Mouse (Mus musculus) limb, embryonic 14.5 days (tissue): ENCODE data around the gene Iqsec1. TPM values are rescaled to one million over a fixed set of nuclear protein-coding genes. Genes with fewer than 3 reads are reported as not detected.

Experiments
- ATAC-seq: fragments of 200-750 bp; cut with Nextera tagmentation; 2 replicates; pipeline ENCODE4 v1.8.0; 2017; ENCODE audit warnings: low read depth, moderate number of reproducible peaks, moderate TSS enrichment; ENCODE audit not compliant: low FRiP score
- DNase-seq: peaks from one replicate; pipeline ENCODE4 v3.0.0-alpha.2; 2015; ENCODE audit warnings: low spot score
- H3K27ac ChIP-seq: fragments of 300-500 bp; sonication (generic); replicated peaks from 2 replicates; pipeline ENCODE4 v1.5.1; 2014; ENCODE audit warnings: low read depth, mild to moderate bottlenecking, low read length, moderate library complexity, mixed read lengths
- H3K27me3 ChIP-seq: fragments of 300-500 bp; sonication (generic); 2 replicates; pipeline ENCODE4 v1.6.1; 2014; ENCODE audit warnings: low read length, mixed read lengths; ENCODE audit not compliant: control insufficient read depth, insufficient read depth
- H3K36me3 ChIP-seq: fragments of 300-500 bp; sonication (generic); 2 replicates; pipeline ENCODE4 v1.6.1; 2014; ENCODE audit warnings: mild to moderate bottlenecking, low read length, moderate library complexity, mixed read lengths; ENCODE audit not compliant: control insufficient read depth, insufficient read depth
- H3K4me1 ChIP-seq: fragments of 300-500 bp; sonication (generic); 2 replicates; pipeline ENCODE4 v1.6.1; 2014; ENCODE audit warnings: antibody characterized with exemption, low read length, mixed read lengths; ENCODE audit not compliant: control insufficient read depth, insufficient read depth
- H3K4me2 ChIP-seq: fragments of 300-500 bp; sonication (generic); replicated peaks from 2 replicates; pipeline ENCODE4 v1.6.1; 2014; ENCODE audit warnings: low read depth, mild to moderate bottlenecking, low read length, moderate library complexity; ENCODE audit not compliant: severe bottlenecking
- H3K4me3 ChIP-seq: fragments of 300-500 bp; sonication (generic); replicated peaks from 2 replicates; pipeline ENCODE4 v1.5.1; 2014; ENCODE audit warnings: low read length
- H3K9ac ChIP-seq: fragments of 300-500 bp; sonication (generic); 2 replicates; pipeline ENCODE4 v1.6.1; 2014; ENCODE audit warnings: mild to moderate bottlenecking, low read depth, low read length, moderate library complexity; ENCODE audit not compliant: severe bottlenecking
- H3K9me3 ChIP-seq: fragments of 300-500 bp; sonication (generic); 2 replicates; pipeline ENCODE4 v1.6.1; 2016; ENCODE audit warnings: low read length; ENCODE audit not compliant: control insufficient read depth
- POLR2A ChIP-seq: fragments of 200-500 bp; IDR thresholded peaks from 2 replicates; pipeline ENCODE4 v1.8.0; 2012; ENCODE audit warnings: inconsistent platforms, mild to moderate bottlenecking, moderate library complexity, borderline replicate concordance; ENCODE audit not compliant: insufficient read depth, insufficient read length; ENCODE audit errors: extremely low read depth
- WGBS: fragments of 180-500 bp; shearing (Covaris S2); extraction: QIAGEN DNeasy Blood & Tissue Kit; methylation state at CpG from one replicate; pipeline ENCODE4 v1.1.7; 2014; 5-methylcytosine and 5-hydroxymethylcytosine counted together
- polyA plus RNA-seq, 2 experiments: library from polyadenylated mRNA; depleted of rRNA in 1 of 2; stranded (reverse) in 1 of 2; unstranded in 1 of 2; fragments of >200 nt; fragmentation: Nextera tagmentation in 1 of 2; extraction: Ambion mirVana in 1 of 2; gene quantifications; 2 replicates each; pipeline versions ENCODE4 v1.2.1 to v1.2.3; 2012 to 2014

The Iqsec1 gene
- polyA plus RNA-seq, 2 experiments, result 17.3 to 58.2 TPM

GRCm38 (mm10) chr6:90880404-90880803 lies 108.1 kb downstream of the Iqsec1 start:
- Histone ChIP-seq H3K4me3 (no peak overlapping the region), H3K4me1 (no peaks in the 10 kb centered on the region), H3K27ac (no peak overlapping the region), H3K9ac (no peak overlapping the region), H3K4me2 (no peak overlapping the region), H3K9me3 (no peaks in the 10 kb centered on the region), H3K27me3 (no peaks in the 10 kb centered on the region), H3K36me3 (no peaks in the 10 kb centered on the region)
- TF ChIP-seq POLR2A, result no peak
- 47% methylated on average over 3 of the region's 3 CpGs for WGBS
- ATAC-seq (no peak), DNase-seq (no peak)

GRCm38 (mm10) chr6:90871581-90871980 lies 116.9 kb downstream of the Iqsec1 start:
- ATAC-seq (no peak), DNase-seq (no peak)
- no peak overlapping the region for H3K9ac ChIP-seq
- no peak for TF ChIP-seq POLR2A
- 85% methylated on average over 8 of the region's 8 CpGs for WGBS
- H3K4me1 ChIP-seq, result no peaks in the 10 kb centered on the region
- H3K9me3 ChIP-seq, result no peaks in the 10 kb centered on the region
- no peaks in the 10 kb centered on the region for H3K36me3 ChIP-seq
- H3K27me3 ChIP-seq, result no peaks in the 10 kb centered on the region
- H3K27ac ChIP-seq, result no peak overlapping the region
- no peak overlapping the region for H3K4me3 ChIP-seq
- H3K4me2 ChIP-seq, result no peak overlapping the region

- H3K4me3 ChIP-seq, result no peak overlapping the region
- H3K9ac ChIP-seq, result no peak overlapping the region
- no peaks in the 10 kb centered on the region for H3K27me3 ChIP-seq
- ATAC-seq (no peak), DNase-seq (no peak)
- H3K27ac ChIP-seq, result no peak overlapping the region
- no peaks in the 10 kb centered on the region for H3K4me1 ChIP-seq
- no peaks in the 10 kb centered on the region for H3K9me3 ChIP-seq
- 83% methylated on average over 3 of the region's 3 CpGs for WGBS
- no peak for TF ChIP-seq POLR2A
- H3K4me2 ChIP-seq, result no peak overlapping the region
- H3K36me3 ChIP-seq, result no peaks in the 10 kb centered on the region
These were observed 120.5 kb downstream of the Iqsec1 start for GRCm38 (mm10) chr6:90868033-90868432.

- TF ChIP-seq POLR2A, result no peak
- Histone ChIP-seq H3K9me3 (no peaks in the 10 kb centered on the region), H3K36me3 (no peaks in the 10 kb centered on the region), H3K27ac (no peak overlapping the region), H3K27me3 (no peaks in the 10 kb centered on the region), H3K4me2 (no peak overlapping the region), H3K4me3 (no peak overlapping the region), H3K4me1 (no peaks in the 10 kb centered on the region), H3K9ac (no peak overlapping the region)
- DNase-seq (no peak), ATAC-seq (no peak)
- 94% methylated on average over 1 of the region's 1 CpGs for WGBS
These were observed 127.1 kb downstream of the Iqsec1 start for GRCm38 (mm10) chr6:90861370-90861769.

- 82% methylated on average over 1 of the region's 1 CpGs for WGBS
- H3K4me2 ChIP-seq, result no peak overlapping the region
- TF ChIP-seq POLR2A, result no peak
These were observed 130.6 kb downstream of the Iqsec1 start for GRCm38 (mm10) chr6:90857844-90858243.

GRCm38 (mm10) chr6:90852360-90852759 lies 136.1 kb downstream of the Iqsec1 start:
- ATAC-seq (no peak), DNase-seq (peak; percentile 56)
- 13% methylated on average over 2 of the region's 2 CpGs for WGBS

More at GRCm38 (mm10) chr6:90857844-90858243, 130.6 kb downstream of the Iqsec1 start:
- H3K4me3 ChIP-seq, result no peak overlapping the region
- H3K9me3 ChIP-seq, result no peaks in the 10 kb centered on the region
- no peaks in the 10 kb centered on the region for H3K36me3 ChIP-seq
- no peaks in the 10 kb centered on the region for H3K4me1 ChIP-seq
- H3K27ac ChIP-seq, result no peak overlapping the region
- H3K9ac ChIP-seq, result no peak overlapping the region
- H3K27me3 ChIP-seq, result no peaks in the 10 kb centered on the region
- DNase-seq, result no peak
- no peak for ATAC-seq

More at GRCm38 (mm10) chr6:90852360-90852759, 136.1 kb downstream of the Iqsec1 start:
- TF ChIP-seq POLR2A, result no peak
- Histone ChIP-seq H3K9ac (no peak overlapping the region), H3K4me1 (no peaks in the 10 kb centered on the region), H3K27me3 (no peaks in the 10 kb centered on the region), H3K27ac (no peak overlapping the region), H3K4me2 (no peak overlapping the region), H3K36me3 (no peaks in the 10 kb centered on the region), H3K9me3 (no peaks in the 10 kb centered on the region), H3K4me3 (no peak overlapping the region)
